Mouse (Mus musculus) inflammation-experienced regulatory T-cells, adult 6 months (primary cell): ENCODE data around the gene Cyp2d10. TPM values are rescaled to one million over a fixed set of nuclear protein-coding genes. Genes with fewer than 3 reads are reported as not detected.
"Not testable (repeated sequence)": the region's sequence is repeated elsewhere in the genome, so short reads cannot be mapped to it uniquely, and the experiment has no call there.

Experiments used
- ATAC-seq: one replicate; pipeline ENCODE4 v1.8.0; 2017
- polyA plus RNA-seq, 3 experiments: library from polyadenylated mRNA; unstranded; fragments of 100-300 nt; shearing (Covaris generic); gene quantifications; one replicate each; pipeline ENCODE4 v1.2.1; 2017

Cyp2d10 gene
- polyA plus RNA-seq, 3 experiments from 2014 or later = not detected

DNA sequence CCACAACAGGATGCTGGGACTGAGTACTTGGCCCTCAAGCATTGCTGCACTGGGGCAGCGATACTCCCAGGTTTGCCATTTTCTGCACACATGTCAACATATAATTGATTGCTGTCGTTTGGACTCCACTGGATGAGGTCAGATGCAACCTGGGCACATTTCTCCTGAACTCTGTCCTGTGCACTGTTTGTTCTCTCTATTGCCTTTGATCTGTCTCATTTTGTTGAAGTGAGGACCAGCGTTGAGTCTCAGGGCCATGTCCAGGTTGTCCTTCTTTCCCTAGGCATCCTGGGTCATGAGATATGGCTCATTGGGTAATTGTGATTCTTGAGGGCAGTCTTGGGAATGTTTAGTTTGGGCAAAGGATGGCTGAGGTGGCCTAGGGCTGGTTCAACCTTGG is 11.0 kb downstream of the Cyp2d10 start:
- ATAC-seq = not testable (repeated sequence)

DNA sequence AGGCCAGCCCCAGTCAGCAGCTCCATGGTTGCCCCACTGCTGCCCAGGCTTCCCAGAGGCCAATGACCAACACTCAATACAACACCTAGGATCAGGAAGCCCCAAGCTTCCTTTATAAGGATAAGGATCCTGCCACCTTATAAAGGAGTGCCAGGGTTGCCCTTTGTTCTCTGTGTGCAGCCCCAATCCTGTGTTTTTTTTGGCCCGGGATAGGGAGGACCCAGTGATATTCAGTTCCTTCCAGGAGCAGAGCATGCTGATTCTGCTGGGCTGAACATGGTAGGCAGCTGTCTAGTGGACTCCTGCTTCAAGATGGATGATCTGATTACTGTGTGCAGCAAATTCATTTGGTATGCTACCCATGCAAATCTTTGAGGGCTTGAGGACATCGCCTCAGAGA is 13.1 kb downstream of the Cyp2d10 start, which contains the start of gene Cyp2d11:
Cyp2d11 (minus strand) TSS at position 101 of the 400 bp plus-strand sequence.
- not testable (repeated sequence) for ATAC-seq

DNA sequence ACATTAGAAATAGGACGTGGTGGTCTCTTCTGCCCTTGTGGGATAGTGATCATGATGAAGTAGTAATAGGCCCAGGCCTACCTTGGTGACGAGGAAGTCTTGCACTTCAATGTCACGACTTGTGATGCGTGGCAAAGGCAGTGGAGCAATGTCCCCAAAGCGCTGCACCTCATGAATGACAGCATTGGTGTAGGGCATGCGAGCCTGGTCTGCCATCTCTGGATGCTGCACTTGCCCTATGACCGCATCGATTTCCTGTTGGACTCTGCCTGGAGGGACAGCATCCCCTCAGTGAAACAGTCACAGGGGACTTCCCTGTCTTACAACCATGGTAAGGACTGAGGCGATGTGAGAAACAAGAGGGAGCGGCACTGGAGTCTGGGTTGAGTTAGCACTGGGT is 17.1 kb downstream of the Cyp2d10 start:
- ATAC-seq = not testable (repeated sequence)

DNA sequence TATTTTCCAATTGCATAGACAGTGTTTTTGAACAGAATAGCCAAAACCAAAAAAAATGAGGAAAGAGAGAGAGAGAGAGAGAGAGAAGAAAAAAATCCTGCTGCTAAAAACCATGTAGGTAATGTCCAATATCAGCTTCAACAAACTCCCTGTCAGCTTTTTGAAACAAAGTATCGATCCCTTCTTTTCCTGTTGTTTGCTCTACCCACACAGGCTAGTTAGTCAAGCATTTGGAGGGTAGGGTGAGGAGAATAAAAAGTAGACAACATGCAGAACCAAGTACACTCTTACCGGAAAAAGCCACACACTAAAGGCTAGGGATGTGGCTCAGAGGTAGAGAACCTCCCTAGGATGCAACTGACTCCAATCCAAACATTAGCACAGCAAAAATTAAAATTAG is 21.3 kb downstream of the Cyp2d10 start:
- no peak for ATAC-seq

DNA sequence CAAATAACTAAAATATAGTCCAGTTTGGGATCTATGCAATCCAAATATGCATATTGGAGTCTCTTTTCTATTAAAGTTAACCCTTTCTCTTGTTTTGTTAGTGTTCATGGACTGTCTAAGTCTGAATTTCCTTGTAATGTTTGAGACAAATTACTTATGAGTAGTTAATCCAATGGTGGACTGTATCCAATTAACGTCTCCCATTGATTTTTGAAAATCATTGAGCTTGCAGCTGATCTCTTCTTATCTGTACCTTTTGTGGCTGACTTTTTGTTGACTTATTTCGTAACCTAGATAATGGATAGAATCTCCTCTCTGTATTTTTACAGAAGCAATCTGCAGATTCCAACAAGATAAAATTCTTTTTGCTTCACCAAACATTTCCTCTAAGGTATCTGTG is 24.6 kb downstream of the Cyp2d10 start:
- no peak for ATAC-seq

DNA sequence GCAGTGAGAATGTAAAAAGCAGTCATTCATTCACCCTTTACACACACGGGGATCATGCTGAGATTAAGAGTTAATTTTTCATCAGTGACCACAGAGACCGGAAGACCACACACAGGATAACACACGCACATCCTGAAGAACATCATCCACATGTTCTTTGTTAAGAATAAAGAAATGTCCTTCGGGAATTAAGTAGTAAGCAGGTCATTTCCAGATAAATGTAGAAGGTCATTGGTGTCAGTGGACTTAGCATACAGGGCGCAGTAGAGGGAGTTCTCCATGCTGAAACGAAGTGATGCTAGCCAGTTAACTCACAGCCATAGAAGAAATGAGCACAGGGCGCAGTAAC is 26.3 kb downstream of the Cyp2d10 start:
- no peak for ATAC-seq

DNA sequence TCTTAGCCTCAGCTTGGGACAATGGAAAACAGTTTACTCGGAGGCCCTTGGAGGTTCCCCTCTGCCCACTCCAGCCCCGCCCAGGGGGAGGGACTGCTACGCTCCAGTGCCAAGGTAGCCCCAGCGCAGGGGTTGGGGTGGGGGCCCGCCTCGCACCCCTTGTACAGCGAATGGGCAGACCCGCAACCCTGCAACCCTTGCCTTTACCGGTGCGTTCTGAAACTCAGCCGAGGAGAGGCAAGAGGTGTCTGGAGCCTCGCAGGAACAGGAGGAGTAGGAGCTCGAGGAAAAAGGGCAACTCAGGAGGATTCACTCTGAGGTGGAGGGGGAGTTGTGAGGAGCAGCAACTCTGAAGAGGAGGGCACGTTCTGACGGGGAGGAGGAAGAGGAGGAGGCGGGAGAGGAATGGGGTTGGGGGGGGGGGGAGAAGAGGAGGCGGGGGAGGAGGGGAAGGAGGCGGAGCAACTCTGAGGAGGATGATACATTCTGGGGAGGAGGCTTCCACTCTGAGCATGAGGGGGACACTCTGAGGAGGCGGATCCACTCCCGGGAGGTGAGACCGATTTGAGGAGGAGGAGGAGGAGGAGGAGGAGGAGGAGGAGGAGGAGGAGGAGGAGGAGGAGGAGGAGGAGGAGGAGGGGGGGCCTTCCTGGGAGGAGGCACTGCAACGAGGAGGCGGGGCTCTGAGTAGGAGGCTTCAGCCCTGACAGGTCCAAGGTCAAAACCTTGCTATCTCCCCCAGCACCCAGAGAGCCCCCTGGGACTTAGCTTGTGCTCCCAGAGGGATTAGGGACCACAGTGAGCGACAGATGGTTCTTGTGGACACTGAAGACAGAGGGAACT is 26.9 kb downstream of the Cyp2d10 start, which contains the start of gene Cyp2d22:
Cyp2d22 (minus strand) TSS at position 390 of the 843 bp plus-strand sequence.
- peak; percentile 43 for ATAC-seq

DNA sequence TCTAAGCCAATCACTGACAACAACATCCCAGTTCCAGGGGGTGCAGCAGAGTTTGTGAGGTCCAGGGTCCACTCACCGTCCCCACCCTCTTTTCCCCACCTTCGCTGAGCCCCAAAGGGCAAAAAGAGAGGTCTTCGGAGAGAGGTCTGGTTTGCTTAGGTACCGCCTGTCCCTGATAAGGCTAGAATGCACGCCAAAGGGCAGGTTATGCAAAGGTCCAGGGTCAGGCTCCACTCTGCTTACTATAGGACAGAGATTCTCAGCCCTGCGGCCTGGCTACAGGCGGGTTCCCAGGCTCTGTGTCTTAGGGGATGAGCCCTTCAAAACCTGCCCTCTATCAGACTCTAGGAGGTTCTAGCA is 27.5 kb downstream of the Cyp2d10 start:
- ATAC-seq = no peak

DNA sequence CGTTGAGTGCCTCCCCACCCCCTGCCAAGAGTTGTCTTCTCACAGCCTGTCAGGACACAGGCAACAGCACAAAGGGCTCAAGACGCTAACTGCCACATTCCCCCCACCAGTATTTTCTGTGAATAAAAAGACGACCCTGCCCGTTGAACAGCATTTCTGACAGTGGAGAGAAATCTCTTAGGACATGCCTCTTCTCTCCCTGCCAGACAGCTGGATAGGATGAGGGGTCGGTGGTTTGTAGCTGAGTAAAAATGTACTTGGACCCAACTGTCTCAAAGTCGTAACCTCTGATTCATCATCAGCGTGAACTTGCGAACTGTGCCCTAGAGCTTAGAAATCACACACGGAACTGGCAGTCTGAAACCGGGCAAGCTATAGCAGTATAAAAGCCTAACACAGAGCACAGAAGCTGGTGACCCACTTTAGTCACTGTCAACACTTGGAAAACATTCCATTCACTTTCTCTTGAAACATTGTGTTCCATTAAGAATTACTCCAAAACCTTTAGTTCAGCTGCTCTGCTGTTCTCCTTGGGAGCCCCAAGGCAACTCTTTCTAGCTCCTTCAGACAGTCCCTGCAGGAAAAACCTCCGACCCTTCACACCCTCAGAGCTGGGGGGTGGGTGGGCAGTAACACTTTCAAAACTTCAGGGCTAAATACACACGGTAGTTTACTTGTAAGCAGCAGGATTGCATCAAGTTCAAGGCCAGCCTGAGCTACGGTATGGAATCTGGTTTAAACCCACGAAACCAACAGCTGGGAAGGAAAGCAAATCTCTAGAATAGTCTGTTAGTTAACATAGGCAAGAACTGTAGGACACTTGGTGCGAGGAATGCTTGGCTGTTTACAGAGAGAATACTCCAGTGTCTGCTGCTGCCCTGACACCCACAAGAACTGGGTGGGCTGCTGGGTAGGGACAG is 28.5 kb downstream of the Cyp2d10 start:
- no peak for ATAC-seq

DNA sequence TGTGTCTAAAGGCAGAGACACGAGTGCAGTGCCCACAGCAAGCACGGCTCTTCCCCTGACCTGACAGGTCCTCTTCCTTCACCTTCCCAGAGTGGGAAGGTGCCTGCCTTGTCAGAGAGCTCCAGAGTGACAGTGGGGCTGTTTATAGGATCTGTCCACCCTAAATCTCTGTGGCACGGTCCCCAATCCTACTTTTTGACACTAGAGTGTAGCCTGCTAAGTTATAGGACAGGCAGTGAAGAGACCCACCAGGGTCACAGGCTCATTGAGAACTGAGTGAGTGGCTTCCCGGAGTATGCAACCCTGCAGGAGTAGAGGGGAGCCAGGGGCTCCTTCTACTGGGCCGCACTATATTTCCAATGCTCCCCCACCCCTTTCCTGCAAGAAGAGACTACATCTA is 29.3 kb downstream of the Cyp2d10 start:
- ATAC-seq = no peak

DNA sequence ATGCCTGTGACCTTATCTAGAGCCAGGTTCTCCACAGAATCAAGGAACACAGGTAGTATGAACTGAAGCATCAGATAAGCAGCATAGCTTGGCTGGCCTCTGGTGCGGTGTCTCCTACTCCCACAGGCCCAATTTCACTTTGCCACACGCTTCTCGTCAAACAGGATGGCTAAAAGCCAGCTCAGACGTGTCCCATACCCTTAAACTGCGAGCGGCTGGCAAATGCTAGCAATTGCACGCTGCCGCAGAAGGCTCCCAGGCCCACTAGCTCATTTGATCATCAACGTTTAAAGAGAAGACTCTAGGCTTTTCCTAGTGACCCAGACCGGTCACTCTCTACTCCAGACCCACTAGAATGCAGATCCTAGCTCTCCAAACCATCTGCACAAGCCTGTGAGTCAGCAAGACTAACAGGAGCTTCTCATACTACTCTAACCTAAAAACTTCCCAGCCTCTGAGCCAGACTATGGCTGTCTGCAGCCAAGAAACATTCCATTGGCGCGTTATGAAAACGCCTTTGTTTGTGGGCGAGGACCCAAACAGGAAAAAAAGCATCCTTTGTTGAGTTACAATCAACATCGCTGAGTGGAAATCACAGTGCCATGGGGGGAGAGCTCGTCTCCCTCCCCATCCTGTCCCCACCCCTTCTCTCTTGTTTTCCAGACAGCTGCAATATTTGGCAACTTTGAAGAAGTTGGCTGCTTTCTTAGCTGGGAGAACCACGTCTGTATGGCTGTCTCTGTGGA is 30.4 kb downstream of the Cyp2d10 start:
- no peak for ATAC-seq

DNA sequence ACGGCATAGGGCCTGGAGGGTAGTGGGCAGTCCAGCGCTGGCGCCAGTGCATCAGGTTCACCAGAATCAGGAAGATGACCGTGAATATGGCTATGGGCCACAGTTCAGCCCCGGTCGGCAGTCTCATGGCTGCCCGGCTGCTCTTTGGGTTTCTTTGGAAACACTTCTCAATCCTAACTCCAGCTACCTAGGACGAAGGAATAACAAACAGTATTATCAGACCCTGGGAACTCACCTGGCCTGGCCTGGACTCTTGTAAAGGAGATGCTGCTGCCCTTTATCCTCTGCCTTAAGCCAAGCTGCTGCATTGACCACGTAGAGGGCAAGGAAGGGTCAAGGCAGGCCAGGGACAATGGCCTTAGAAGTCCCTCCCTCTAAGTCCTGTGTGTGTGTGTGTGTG is 31.1 kb downstream of the Cyp2d10 start:
- no peak for ATAC-seq

DNA sequence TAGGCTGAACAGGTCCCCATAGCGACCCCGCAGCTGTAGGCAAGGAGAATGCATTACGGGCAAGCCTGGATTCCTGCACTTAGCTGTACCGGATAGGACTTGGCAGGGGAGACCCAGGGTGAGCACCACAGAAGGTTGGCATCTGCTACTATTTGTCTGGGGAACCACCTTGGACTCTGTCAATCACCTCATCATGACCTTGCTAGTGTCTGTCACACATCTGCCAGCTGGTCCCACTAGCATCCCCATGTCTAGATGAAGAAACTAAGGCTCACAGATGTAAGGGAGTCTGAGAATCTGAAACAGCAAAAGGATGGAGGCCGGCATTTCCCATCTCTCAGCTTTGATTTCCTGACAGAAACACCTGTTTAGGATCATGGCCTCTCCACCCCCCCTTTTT is 32.6 kb downstream of the Cyp2d10 start:
- ATAC-seq = no peak

DNA sequence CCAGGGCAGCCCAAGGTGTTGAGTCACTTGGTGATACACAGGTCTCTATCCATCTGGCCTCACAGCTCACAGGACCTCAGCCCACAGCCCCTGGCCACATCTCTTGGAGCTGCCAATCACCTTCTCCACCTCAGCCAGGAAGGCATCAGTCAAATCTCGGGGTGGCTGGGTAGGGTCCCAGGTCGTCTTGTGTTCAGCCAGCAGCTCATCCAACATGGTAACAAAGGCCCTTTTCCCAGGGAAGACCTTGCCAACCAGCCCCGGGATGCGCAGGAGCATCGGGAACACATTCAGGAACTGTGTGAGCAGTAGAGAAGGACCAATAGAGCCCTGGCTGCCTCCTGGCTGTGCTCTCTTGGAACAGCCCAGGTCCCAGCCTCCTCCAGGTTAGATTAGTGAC is 34.0 kb downstream of the Cyp2d10 start:
- no peak for ATAC-seq

DNA sequence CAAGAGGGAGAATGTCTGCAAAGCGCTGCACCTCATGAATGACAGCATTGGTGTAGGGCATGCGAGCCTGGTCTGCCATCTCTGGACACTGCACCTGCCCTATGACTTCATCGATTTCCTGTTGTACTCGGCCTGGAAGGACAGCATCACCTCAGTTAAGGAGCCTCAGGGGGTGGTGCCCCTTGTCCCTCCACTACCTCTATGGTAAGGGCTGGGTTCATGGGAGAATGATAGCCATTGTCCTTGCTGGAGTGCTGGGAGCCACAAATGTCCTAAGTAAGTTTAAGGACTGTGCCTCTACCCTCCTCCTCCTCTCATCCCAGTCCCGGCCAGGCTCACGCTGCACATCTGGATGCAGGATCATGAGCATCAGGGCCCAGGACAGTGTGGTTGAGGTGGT is 34.5 kb downstream of the Cyp2d10 start:
- ATAC-seq = no peak

DNA sequence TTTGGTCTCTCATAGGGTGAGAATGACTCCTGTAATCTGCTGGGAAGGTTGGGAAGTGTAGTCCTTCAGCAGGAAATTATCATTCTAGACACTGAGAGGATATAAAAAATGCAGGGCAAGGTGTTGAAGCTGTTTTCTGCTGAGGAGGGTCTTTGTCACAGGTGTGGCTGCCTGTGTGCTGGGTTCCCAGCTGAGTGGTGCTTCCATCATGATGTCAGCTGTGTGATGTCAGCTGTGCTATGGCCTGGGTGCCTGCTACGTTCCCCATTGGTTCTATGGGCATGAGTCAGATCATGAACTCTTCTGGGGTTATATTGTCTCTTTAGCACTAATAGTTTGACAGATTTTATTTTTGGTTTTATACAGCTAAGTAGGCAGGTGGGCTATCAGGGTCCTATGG is 38.1 kb downstream of the Cyp2d10 start:
- no peak for ATAC-seq

DNA sequence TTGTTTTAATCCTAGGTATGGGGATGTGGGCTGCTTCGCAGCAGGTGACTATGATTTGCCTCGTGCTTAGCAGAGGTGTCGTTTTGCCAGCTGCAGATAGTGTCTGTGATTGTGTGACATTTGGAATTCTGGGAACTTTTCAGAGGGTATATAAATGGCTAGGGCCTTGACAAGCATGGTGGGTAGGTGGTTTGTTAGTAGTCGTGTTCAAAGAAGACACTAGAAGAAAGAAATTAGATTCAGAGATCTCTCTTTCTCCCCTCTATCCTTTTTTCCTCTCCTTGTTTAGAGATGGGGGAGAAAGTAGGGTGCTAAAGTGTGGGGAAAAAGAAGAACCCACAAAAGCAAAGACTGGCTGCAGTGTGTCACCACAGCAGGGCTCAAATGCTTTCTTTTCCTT is 38.8 kb downstream of the Cyp2d10 start:
- no peak for ATAC-seq

DNA sequence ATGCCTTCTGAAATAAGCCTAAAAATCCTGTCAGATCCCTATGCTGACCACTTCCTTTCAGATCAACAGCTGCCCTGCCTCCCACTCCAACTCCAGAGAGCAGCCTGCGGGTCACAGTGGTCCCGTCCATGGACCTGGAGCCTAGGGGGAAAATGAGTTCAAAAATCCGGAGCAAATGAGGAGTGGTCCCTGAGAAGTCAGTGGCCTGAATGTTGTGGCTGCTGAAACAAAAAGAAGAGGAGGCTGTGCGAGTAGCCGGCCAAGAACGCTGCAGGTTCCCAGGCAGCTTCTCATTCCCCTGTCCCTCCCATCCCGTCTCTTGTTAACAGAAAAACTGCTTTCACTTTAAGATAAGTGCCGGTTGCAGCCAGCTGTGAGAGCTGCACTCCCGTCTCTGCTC is 42.4 kb downstream of the Cyp2d10 start:
- ATAC-seq = not testable (repeated sequence)

DNA sequence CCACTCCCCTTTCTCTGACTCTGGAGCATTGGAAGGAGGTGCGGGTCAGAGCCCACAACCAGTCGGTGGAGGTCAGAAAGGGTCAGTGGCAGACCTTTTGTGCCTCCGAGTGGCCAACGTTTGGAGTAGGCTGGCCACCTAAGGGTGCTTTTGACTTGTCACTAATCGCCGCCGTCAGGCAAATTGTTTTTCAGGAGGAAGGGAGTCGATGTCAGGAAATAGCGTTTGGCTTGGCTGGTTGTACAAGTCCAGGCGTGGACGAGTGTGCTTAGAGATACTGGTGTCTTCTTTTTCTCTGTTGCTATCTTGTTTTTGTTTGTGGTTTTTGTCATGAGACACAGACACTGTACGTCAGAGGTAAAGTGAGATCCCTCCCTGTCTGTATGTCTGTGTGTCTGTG is 43.2 kb downstream of the Cyp2d10 start:
- not testable (repeated sequence) for ATAC-seq

DNA sequence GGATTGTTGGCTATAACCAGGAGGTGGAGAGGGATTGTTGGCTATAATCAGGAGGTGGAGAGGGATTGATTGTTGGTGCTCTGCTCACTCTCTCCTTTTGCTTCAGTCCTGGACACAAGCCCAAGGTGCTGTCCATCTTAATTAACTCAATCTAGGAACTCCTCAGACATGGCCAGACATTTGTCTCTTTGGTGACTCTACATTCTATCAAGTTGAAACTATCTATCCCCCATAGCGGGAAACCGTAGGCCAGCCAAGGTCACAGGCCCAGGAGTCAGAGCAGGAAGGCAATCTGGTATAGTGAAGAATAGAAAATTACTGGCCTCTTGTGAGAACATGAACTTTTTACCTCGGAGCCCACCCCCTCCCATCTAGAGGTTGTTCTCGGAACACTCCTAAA is 44.8 kb downstream of the Cyp2d10 start:
- ATAC-seq = no peak

DNA sequence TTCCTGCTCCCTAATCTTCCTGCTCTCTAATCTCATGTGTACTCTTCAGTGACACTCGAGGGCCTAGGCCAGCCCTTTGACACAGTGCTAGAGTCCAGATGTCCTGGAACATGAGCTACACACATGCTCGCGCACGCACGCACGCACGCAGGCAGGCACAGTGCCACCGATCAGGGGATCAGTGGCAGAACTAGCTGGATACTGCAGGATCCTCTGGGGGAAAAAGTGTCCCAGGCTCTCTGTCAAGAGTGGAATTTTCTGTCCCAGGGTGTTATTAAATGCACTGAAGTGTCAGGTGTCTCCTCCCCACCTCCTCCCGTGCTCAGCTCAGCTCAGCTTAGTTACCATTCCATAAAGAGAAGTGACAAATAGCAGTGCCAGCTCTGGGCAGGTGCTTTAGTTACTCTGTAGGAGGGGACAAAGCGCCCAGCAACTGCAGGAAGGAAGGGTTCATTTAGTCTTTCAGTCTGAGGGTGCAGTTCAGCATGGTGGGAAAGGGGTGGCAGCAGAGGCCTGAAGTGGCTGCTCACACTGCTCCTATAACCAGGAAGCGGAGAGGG is 45.5 kb downstream of the Cyp2d10 start:
- ATAC-seq = no peak

DNA sequence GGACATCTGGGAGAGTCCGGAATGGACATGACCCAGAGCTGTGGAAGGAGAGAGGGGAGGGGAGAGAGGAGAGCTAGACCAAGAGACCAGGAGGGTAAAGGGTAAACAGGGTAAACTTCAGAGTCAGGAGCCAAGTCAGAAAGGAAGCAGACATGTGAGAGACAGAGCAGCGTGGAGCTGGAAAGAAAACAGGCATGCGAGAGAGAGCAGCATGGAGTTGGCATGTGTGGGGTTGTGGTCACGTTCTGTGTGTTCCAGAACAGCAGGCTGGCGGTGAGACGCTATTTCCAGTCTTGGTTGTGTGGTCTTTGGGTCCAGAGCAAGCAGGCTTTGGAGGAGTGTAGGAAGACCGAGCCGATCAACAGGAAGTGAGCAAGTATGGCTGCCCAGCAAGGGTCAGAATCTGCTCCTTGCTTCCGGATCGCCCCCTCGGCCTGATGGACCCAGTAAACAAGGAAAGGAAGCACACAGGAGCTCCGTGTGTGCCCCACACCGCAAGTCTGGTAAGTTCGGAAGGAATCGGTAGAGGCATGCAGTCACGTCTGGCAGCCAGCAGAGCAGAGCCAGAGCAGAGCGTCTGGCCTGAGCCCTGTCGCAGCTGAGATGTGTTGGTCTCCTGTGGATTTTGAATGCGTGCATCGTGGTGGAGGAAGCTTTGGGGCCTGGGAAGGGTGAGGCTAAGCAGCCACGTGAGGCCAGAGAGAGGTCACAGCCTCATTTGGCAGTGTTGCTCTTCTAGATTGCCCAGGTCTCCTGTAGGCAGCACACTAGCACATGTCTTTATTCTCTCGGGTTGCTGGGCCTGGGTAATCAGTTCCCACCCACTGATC is 48.3 kb downstream of the Cyp2d10 start:
- ATAC-seq = no peak
